Mouse (Mus musculus): ENCODE results near the gene Dchs2. TPM values are rescaled to one million over a fixed set of nuclear protein-coding genes. Genes with fewer than 3 reads are reported as not detected.

Gene Dchs2
- polyA plus RNA-seq, 2 experiments, result under 0.01 TPM; not detected in 1

DNA sequence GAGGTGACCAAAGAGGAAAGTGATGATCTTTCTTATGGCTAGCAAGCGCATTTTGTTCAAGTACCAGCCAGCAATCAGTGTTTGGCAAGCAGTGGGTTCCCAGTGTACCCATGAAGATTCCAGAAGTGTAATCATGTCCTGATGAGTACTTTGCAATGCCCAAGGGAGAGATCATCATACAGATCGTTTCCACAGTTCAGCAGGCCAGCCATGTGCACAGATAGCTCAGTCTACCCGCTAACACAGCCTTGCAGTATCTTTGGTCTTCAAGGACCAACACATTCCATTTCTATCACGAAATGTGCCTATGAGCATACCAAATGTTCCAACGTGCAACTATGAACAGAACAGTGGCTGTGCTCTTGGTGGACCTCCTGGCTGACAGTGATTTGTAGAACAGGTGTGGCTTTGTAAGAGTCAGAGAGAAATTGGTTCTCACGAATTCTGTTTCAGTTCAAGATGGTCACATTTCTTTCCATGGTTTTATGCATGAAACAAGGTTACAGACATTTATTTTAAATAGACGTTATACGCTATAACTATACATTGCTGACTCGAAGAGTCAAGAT is 240.8 kb downstream of the Dchs2 start:
- H3K4me2 ChIP-seq (ENCODE audit: low read depth), result no peak overlapping the region
- no peak for TF ChIP-seq CTCF (IDR thresholded peaks at IDR 0.05; ENCODE audit: low read depth)
- ATAC-seq (ENCODE audit: insufficient read depth) (no peak), DNase-seq (ENCODE audit: low read depth in 3 of 3, low spot score in 3 of 3) (no peak)
- H3K9me3 ChIP-seq (ENCODE audit: control insufficient read depth, low read length), result no peaks in the 10 kb centered on the region
- no peaks in the 10 kb centered on the region for H3K36me3 ChIP-seq (replicated peaks; ENCODE audit: control insufficient read depth, insufficient read depth, low read depth)
- WGBS (ENCODE audit: insufficient replicate concordance), result 62% methylated on average over 9 of the region's 9 CpGs
- no peak overlapping the region for H3K27ac ChIP-seq
- no peak overlapping the region for H3K4me3 ChIP-seq (ENCODE audit: insufficient read depth in 1 of 2, low read depth in 2 of 2, low read length in 2 of 2)
- no peak overlapping the region for H3K9ac ChIP-seq (replicated peaks)
- no peaks in the 10 kb centered on the region for H3K4me1 ChIP-seq (replicated peaks; ENCODE audit: control insufficient read depth in 2 of 2, insufficient read depth in 2 of 2, low read length in 1 of 2)
- no peaks in the 10 kb centered on the region for H3K27me3 ChIP-seq (ENCODE audit: control insufficient read depth, insufficient read depth, low read length)

DNA sequence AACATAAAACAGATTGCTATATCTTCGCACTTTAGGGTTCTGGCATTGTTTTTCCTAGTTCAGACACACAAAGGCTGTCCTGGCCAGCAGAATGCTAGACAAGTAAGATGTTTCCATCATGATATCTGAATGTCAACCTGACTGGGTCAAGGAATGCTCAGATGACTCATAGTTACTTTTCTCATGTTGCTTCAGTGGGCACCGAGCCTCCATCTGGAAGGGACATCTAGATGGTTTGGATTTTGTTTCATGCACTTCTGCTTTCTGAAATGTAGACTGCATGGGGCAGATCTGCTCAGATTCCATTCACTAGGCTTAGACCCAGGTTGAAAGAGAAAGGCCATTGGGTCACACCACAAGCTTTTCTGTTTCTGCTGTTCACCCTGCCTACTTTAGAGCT is 242.1 kb downstream of the Dchs2 start:
- Histone ChIP-seq H3K9me3 (ENCODE audit: control insufficient read depth, low read length) (no peaks in the 10 kb centered on the region), H3K9ac (replicated peaks) (no peak overlapping the region), H3K27me3 (ENCODE audit: control insufficient read depth, insufficient read depth, low read length) (no peaks in the 10 kb centered on the region), H3K4me3 (ENCODE audit: insufficient read depth in 1 of 2, low read depth in 2 of 2, low read length in 2 of 2) (no peak overlapping the region), H3K27ac (no peak overlapping the region), H3K4me1 (replicated peaks; ENCODE audit: control insufficient read depth in 2 of 2, insufficient read depth in 2 of 2, low read length in 1 of 2) (no peaks in the 10 kb centered on the region), H3K4me2 (ENCODE audit: low read depth) (no peak overlapping the region), H3K36me3 (replicated peaks; ENCODE audit: control insufficient read depth, insufficient read depth, low read depth) (no peaks in the 10 kb centered on the region)
- WGBS (ENCODE audit: insufficient replicate concordance), result 50% methylated on average over 2 of the region's 2 CpGs
- no peak for ATAC-seq (ENCODE audit: insufficient read depth)
- DNase-seq (ENCODE audit: low read depth in 3 of 3, low spot score in 3 of 3), result no peak
- TF ChIP-seq CTCF (IDR thresholded peaks at IDR 0.05; ENCODE audit: low read depth), result no peak
- no peak for TF ChIP-seq EP300 (IDR thresholded peaks at IDR 0.05; ENCODE audit: low read depth)

DNA sequence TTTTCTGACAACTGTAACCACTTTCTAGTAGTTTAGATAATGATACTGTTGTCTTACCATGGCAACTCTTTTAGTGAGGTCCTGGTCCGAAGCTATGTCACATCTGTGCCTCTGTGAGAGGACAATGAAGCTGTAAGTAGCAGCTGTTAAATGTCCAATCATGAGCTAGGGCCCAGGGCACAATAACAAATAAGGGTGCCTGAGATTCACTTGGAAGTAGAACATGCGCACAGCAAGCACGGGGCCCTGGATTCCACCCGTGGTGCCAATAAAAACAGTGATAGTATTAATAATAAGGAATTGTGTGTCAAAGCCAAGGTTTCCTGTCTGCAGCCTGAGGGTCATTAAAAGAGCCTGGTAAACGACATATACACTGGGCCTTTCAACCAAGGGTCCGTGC is 246.6 kb downstream of the Dchs2 start:
- H3K4me1 ChIP-seq (replicated peaks; ENCODE audit: control insufficient read depth in 2 of 2, insufficient read depth in 2 of 2, low read length in 1 of 2), result no peaks in the 10 kb centered on the region
- H3K36me3 ChIP-seq (replicated peaks; ENCODE audit: control insufficient read depth, insufficient read depth, low read depth), result no peaks in the 10 kb centered on the region
- H3K27ac ChIP-seq, result no peak overlapping the region
- 56% methylated on average over 6 of the region's 6 CpGs for WGBS (ENCODE audit: insufficient replicate concordance)
- DNase-seq (ENCODE audit: low read depth in 3 of 3, low spot score in 3 of 3) (no peak), ATAC-seq (ENCODE audit: insufficient read depth) (no peak)
- no peak overlapping the region for H3K4me2 ChIP-seq (ENCODE audit: low read depth)
- no peaks in the 10 kb centered on the region for H3K9me3 ChIP-seq (ENCODE audit: control insufficient read depth, low read length)
- no peak for TF ChIP-seq CTCF (IDR thresholded peaks at IDR 0.05; ENCODE audit: low read depth)
- TF ChIP-seq EP300 (IDR thresholded peaks at IDR 0.05; ENCODE audit: low read depth), result no peak
- no peaks in the 10 kb centered on the region for H3K27me3 ChIP-seq (ENCODE audit: control insufficient read depth, insufficient read depth, low read length)
- H3K4me3 ChIP-seq (ENCODE audit: insufficient read depth in 1 of 2, low read depth in 2 of 2, low read length in 2 of 2), result no peak overlapping the region
- no peak overlapping the region for H3K9ac ChIP-seq (replicated peaks)

DNA sequence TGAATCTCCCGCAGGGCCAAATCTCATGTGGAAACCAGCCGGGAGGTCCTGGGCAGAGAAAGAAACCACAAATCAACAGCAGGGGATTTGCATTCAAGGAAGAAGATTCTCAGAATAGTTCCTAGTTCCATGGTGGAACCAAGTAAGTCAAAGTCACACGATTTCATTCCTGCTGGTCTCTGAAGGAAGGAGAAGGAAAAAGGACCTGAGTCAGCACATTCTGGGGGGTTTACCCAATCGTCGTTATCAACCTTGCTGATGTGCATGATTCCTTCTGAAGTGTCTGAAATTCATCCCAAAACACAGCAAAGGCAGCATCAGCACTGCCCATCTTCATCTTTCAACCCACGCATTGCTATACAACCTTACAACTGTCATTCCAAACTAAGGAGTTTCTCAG is 249.1 kb downstream of the Dchs2 start:
- no peak for DNase-seq (ENCODE audit: low read depth in 3 of 3, low spot score in 3 of 3)
- H3K4me1 ChIP-seq (replicated peaks; ENCODE audit: control insufficient read depth in 2 of 2, insufficient read depth in 2 of 2, low read length in 1 of 2), result no peaks in the 10 kb centered on the region
- no peaks in the 10 kb centered on the region for H3K27me3 ChIP-seq (ENCODE audit: control insufficient read depth, insufficient read depth, low read length)

More for the DNA sequence above, 249.1 kb downstream of the Dchs2 start:
- H3K4me3 ChIP-seq (ENCODE audit: insufficient read depth in 1 of 2, low read depth in 2 of 2, low read length in 2 of 2), result no peak overlapping the region
- no peaks in the 10 kb centered on the region for H3K9me3 ChIP-seq (ENCODE audit: control insufficient read depth, low read length)
- H3K4me2 ChIP-seq (ENCODE audit: low read depth), result no peak overlapping the region
- H3K9ac ChIP-seq (replicated peaks), result no peak overlapping the region
- WGBS (ENCODE audit: insufficient replicate concordance), result 74% methylated on average over 6 of the region's 6 CpGs
- no peak for ATAC-seq (ENCODE audit: insufficient read depth)
- no peak for TF ChIP-seq EP300 (IDR thresholded peaks at IDR 0.05; ENCODE audit: low read depth)
- no peak for TF ChIP-seq CTCF (IDR thresholded peaks at IDR 0.05; ENCODE audit: low read depth)
- H3K36me3 ChIP-seq (replicated peaks; ENCODE audit: control insufficient read depth, insufficient read depth, low read depth), result no peaks in the 10 kb centered on the region
- no peak overlapping the region for H3K27ac ChIP-seq

Other genes with a start within 250 kb of the Dchs2 start
- gene Lrat, start 224.0 kb upstream of the Dchs2 start, polyA plus RNA-seq (2012; rRNA removed), result 0.58 and 0.69 TPM in 2 replicates
- gene Lrat, start 224.0 kb upstream of the Dchs2 start, polyA plus RNA-seq (2014; fragmentation: Nextera tagmentation; extraction: Ambion mirVana), result 0.68 and 1.2 TPM in 2 replicates
- gene Fgg, start 120.2 kb upstream of the Dchs2 start, polyA plus RNA-seq (2012; rRNA removed), result 171 and 249 TPM in 2 replicates
- gene Fgg, start 120.2 kb upstream of the Dchs2 start, polyA plus RNA-seq (2014; fragmentation: Nextera tagmentation; extraction: Ambion mirVana), result 392 and 442 TPM in 2 replicates
- 105 and 203 TPM in 2 replicates for gene Fga, start 101.9 kb upstream of the Dchs2 start, polyA plus RNA-seq (2012; rRNA removed)
- gene Fga, start 101.9 kb upstream of the Dchs2 start, polyA plus RNA-seq (2014; fragmentation: Nextera tagmentation; extraction: Ambion mirVana), result 436 and 506 TPM in 2 replicates
- gene Fgb, start 78.1 kb upstream of the Dchs2 start, polyA plus RNA-seq (2012; rRNA removed), result 85.1 and 184 TPM in 2 replicates
- gene Fgb, start 78.1 kb upstream of the Dchs2 start, polyA plus RNA-seq (2014; fragmentation: Nextera tagmentation; extraction: Ambion mirVana), result 330 and 376 TPM in 2 replicates
- 26.0 and 34.9 TPM in 2 replicates for gene Plrg1, start 72.4 kb upstream of the Dchs2 start, polyA plus RNA-seq (2012; rRNA removed)
- gene Plrg1, start 72.4 kb upstream of the Dchs2 start, polyA plus RNA-seq (2014; fragmentation: Nextera tagmentation; extraction: Ambion mirVana), result 50.0 and 52.7 TPM in 2 replicates

All from liver, embryonic 14.5 days (tissue).